Mouse (Mus musculus) natural killer cell, adult 2 months (primary cell): ENCODE measurements at regions not wholly inside any gene's neighbourhood (a gene's known extent, or its start where the extent isn't known, plus 50 kb on each side); places are given as distances from the start of the nearest gene placed in this dataset.

Experiments used
- DNase-seq, 2 experiments: peaks; one replicate each; pipeline ENCODE4 v3.0.0; 2022; ENCODE audit warnings: low spot score in 2 of 2

DNA sequence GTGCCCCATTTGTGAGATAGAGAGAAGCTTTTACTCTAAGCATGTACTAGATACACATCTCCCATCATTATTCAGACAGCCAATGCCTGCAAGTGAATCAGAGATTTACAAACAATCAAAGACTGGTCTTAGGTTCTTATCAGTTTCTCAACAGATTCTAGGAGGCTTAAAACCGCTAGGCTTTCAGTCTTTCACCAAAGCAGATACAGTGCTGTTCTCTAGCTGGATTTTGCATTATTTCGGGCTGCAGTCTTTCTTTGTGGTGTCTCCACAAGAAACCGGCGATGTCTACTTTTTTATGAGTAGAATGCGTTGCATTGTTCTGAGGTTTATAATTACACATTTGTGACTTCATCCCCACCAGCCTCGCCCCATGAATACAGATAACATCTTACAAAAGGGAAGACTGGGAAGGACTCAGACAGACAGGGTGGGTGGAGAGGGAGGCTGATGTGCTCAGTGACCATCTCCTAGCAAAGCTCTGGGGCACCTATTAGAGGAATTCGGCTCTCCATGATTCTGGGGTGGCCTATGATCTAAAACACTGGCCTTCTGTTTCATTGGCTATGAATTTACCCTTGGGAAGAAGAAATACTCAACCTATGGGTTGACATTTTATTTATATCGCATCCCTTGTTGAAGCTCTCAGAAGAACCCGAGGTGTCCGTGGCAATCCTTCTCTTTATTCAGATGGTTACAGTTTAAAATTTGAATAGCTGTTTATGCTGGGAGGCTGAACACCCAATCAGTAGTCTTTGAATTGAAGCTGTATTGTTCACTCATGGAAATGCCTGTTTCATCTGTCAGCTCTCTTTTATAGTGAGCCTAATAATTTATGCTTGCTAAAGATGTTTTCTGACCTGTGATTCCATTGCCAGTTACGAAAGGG is 343.8 kb downstream of the Tmem161b start:
- no peak for DNase-seq

DNA sequence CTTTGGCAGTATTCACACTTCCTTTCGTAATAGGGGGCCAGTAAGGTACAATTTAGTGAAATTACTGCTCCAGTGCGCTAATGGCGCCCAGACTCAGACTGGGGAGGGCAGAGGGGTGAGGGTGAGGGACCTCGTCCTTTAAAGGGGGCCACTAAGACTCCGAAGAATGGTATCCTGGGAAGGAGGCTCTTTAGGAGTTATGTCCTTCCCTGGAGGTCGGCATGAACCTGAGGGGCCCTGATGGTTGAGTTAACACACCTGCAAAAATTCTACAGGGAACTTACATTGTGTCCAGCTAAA is 344.4 kb downstream of the Tmem161b start:
- no peak for DNase-seq

DNA sequence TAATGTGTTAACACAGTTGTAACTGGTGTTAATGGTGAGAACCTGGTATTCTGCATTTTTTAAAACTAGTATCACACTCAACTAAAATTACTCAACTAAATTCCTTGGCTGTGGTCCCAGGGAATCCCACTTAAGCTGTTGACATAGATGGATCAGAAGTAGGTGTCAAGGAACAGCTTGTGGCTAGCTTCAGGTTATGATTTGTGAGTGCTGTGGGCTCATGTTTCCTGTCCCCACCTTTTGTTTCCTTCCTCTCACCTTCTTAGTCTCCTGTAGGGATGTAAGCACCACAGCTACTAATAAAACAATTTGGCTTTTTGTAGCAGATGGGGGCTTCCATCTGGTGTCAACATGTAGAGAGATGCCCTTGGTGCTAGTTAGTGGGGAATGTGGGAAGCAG is 347.3 kb downstream of the Tmem161b start:
- no peak for DNase-seq

DNA sequence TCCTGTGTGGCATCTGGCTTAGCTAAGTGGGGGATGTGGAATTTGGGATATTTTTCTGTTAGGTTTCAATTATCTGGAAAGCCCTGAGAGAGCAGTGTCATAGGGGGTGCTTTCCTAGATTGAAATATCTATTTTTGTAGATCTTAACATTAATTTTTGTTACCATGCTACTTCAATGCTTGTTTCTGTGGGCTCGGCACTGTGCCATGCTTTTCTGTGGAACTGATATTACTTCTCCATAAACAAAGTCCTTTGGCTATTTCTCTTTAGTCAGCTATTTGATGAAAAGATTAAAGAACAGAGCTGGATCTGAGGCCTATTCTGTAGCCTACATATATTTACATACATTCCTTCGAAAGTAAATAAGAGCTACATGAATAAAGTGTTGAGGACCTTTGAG is 348.1 kb downstream of the Tmem161b start:
- no peak for DNase-seq

DNA sequence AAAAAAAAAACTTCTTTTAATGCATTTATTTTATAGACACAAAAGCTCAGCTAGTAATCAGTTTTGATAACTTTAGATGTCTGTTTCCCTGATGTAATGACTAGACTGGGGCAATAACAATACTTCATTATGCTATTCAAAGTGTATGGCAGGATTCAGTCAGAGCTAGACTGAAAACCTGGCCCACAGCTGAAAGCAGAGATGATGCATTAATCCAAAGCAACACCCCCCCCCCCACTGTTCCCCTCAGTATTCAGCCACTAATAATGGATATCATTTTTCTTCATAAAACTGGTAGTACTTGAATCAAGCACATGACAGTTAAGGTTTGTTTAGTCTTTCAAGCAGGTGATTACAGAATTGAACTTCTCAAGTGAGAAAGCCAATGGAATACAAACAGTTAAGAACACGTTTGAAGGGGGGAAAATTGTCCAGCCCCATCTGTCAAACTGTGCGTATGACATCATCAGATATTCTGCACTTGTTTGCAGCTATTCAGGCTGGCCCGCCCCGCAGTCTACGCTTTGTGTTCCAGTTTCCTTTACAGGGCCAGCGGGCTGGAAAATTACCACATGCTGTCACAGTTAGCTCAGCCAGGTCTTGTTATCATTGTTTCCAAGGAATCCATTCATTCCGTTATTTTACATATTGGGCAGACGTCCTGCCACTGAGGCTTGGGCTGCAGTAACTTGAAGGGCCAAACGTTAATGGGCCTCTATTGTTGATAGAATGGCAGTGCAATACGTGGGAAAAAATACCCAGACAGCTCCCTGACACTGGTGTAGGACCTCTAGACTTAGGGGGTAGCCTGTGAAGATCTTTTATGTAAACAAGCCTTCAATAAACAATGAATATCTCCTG is 349.1 kb downstream of the Tmem161b start:
- no peak for DNase-seq

DNA sequence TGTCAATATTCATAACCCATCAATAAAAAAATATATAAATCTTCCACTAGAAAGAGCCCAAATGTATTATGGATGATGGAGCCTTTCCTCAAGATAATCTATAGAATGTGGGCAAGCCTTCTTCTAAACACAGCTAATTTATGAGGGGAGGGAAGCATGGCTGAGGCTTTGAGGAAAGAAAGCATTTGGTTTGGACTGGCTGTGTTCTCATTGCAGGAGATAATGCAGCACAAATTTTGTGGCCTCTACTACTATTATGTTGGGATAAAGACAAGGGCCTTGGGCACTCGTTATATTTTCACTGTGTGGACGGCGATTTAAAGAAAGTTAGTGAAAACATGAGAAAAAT is 349.7 kb downstream of the Tmem161b start:
- DNase-seq = no peak

DNA sequence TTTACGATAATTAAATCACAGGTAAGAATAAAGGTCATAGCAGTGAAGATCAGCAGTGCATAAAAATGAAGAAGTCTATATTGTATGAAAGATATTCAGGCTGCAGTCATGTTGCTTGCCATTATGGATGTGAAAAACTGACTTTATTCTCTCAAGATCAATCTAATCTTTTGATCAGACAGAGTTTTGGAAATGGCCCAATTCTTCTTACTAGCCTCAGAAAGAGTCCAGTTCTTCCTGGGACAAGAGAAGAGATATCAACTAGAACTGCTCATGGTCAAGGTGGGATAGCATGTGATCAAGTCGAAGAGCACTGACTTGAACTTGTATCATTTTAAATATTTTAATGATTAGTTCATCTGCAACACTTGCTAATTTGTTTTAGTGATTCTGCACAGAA is 350.1 kb downstream of the Tmem161b start:
- no peak for DNase-seq

DNA sequence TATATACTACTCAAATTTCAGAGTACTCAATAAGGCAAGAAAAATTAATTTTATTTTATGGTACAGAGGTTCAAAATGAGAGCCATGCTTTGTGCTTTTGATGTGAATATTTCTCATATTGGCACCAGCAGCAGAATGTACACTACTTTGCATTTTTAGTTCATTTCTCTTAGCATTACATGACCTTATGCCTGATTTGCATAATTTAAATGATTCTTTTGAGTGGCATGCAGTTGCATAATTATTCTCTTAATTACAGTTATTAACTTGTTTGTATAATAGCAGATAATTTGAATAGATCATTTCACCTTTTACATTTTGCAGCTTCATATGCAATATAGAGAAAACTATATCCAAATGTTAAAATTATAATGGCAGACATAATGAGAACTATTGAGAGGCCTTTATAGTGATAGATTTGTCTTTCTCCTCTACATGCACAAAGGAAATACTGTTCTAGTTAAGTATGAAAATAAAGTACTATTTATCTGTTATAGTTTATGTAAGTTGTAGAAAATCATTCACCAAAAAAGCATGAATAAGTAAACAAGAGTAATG is 374.6 kb downstream of the Tmem161b start:
- no peak for DNase-seq

DNA sequence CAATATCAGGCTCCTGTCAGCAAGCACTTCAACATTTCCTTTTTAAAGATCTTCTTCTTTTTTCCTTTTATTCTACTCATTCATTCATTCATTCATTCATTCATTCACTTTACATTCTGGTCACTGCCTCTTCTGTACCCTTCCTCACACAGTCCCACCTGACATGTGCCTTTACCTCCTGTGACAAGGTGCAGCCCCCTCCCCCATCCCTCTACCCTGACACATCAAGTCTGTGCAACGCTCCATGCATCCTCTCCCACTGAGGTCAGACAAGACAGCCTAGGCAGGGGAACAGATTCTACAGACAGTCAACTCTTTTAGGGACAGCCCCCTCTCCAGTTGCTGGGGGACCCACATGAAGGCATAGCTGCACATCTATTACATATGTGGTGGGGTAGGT is 380.5 kb downstream of the Tmem161b start:
- DNase-seq = no peak

DNA sequence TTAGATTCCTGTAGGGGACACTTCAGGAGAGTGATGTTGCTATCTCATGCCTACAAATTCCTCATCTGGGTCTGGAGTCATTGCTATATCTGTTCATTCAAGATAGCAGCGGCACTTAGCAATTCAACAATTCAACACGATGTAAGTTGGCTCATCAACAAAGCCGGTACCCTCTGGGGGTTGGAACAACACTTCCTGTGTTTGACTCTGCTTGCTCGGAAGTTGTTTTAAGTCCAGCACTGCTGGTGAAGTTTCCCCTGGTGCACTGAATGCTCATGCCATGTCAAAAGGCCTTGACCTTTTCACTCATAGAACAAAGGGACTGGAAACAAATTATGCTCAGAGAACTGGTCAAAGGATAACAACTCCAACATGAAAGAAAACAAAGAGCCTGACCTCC is 390.4 kb downstream of the Tmem161b start:
- no peak for DNase-seq

DNA sequence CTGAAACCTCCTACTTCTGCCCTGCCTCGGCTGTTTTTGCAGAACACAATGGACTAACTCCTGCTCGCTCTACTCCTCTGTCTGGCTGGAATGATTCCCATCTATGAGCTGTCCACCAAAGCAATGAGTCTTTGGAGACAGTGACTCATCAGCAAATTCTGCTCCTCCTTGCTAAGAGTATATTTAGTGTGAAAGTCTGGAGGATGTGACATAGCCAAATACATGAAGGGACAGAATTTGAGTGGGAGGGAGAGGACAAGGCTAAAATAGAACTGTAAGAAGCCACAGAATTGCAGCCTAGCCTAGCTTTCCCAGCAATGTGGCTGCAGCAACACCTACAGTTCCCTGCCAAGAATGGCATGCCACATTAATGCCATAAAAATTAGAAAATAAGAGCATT is 390.9 kb downstream of the Tmem161b start:
- no peak for DNase-seq

DNA sequence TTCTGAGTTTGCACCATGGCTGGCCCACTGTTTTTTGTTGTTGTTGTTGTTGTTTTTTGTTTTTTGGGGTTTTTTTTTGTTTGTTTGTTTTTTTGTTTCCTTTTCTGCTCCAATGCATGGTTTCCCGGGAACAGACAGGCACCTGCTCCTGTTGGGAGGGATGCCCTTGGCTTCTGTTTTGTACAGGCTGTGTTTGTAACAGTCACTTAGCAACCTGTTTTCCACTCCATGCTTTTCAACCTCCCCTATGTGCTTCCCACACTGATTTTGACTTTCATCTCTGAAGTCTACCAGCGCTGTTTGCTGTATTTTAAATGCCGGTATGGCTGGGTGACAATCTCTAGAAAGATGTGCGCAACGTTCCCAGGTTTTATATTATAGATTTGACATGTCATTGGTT is 402.6 kb downstream of the Tmem161b start:
- no peak for DNase-seq

DNA sequence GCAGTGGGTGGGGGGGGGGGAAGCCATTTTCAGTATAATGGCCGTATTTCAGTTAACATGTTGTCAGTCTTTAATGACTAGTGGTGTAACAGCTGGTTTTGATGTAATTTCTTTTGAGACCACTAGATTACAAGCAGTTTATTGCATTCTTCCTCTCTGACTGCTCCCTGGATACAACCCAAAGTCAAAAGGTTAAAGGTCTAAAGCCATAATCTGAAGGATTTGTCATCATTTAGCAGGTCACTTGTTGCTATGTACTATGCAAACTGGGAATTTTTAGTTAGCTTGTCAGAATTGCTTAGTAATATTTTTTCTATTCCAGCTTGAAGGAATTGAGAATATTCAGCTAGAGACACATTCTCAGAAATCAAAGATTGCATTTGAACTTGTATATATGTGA is 403.4 kb downstream of the Tmem161b start:
- no peak for DNase-seq

DNA sequence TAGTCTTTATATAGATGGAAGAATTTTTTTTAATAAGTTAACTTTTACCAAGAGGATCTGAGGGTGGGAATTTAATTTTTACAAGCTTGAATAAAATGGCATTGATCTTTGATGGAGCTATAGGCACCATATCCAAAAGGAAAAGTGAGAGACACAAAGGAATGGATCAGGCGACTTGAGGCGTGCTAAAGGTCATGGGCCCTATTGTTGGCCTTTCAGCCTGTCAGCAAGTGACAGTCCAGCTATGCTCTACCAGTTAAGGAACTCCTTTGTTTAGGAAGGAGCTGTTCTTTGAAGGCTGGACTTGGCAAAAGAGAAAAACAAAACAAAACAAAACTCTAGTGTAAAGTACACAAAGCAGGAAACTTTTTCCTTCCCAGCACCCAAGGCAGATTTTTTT is 403.8 kb downstream of the Tmem161b start:
- no peak for DNase-seq

DNA sequence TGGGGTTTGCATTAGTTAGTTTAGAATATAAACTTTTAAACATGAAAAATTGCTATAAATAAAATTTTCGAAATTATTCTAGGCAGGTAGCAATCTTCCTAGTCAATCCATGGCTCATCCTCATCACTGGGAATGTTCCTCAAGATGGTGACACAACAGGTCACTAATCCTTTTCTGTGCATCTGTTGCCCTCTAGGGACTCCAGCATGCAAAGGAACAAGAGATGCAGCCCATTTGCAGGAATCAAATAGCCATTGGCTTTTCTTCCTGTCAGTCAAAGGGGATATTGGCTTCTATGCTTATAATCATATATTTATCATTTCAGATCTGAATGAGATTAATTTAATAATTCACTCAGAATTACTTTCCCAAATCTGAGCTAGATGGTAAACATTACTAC is 404.3 kb downstream of the Tmem161b start:
- no peak for DNase-seq

DNA sequence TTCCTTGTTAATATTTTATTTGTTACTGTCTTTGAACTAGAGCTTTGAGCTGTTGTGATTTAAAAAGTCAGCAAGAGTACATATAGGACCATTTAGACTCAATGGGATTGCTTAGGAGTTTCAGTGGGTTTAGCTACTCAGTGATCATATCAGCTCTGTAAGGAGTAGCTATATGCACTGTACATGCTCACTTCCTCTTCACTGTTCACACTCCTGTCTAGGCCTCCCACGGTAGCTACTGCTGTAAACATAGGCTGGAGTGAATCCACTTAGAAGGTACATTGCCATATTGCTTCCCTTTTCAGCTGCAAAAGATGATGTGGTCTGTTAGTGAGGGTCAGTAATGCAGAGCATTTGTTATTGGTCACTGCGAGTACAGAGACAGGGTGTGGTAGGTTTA is 408.6 kb downstream of the Tmem161b start:
- no peak for DNase-seq

DNA sequence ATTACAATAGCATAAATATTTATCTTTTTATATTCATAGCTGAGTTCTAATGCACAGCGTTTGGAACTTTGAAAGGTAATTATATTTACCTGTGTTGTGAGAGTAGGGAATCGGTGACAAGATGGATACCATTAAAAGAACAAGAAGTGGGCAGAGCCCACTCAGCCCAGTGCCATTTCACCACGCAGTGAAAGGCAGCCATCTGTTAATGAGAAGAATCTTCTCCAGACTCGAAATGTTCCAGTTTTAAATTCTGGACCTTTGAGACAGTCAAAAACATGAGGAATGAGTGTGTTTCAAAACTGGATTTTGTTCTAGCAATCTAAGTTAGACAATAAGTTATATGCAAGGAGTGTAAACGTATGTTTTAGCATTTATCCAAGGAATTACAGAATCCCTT is 410.4 kb downstream of the Tmem161b start:
- no peak for DNase-seq

DNA sequence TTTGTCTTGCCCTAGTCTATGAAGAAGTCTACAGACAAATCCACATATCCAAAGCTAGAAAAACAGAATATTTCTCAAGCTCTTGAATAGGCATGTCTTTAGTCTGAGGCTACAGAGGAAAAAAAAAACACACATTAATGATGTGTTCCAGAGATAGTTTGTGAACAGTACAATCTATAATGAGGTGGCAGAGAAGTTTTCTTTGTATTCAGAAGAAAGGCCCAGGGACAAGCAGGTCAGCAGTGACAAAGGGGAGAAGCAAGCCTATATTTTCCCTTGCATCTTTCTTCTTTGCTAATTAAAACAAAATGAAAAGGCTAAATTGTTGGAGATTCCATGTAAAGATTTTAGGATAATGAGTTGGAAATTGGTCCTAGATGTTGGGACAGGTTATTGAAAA is 414.7 kb downstream of the Tmem161b start:
- no peak for DNase-seq

DNA sequence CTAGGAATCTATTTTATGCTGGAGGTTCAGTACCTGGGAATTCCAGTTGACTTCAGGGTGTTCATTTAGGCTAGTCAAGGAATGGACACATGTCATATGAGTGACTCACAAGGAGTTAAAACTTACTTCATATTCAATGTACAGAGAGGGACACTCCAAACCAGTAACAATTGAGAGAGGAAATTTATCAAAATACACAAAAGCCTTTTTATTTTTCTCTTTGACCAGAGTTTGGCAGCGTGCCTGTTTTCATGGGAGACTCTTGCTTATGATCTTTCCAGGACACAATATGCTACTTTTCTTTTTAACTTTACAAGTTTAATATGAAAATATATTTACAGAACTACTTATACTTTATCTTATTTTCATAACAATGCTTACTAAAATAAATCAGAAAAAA is 415.5 kb downstream of the Tmem161b start:
- no peak for DNase-seq

DNA sequence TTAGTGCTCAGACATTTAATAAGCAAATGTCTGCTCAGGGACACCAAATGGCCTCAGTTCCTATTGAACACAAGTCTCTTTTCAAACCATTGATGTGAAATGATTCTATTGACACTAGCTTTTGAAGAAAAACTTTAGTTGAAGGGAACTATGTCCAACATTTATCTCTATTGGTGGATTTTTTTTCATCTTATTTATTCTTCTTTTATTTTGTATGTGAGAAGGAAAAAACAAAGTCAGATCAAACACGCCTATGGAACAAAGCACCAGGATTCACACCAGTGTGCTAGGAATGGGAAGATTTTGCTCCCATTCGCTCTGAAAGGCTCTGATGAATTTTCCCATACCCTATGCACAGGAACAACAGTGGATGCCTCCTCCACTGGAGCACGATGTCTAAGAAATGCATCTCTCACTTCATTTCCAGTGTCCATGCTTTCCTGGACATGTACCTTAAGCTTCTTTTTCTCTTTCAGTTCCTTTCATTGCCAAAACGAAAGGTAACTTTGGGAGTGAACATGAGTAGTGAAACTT is 416.4 kb downstream of the Tmem161b start:
- DNase-seq = no peak

DNA sequence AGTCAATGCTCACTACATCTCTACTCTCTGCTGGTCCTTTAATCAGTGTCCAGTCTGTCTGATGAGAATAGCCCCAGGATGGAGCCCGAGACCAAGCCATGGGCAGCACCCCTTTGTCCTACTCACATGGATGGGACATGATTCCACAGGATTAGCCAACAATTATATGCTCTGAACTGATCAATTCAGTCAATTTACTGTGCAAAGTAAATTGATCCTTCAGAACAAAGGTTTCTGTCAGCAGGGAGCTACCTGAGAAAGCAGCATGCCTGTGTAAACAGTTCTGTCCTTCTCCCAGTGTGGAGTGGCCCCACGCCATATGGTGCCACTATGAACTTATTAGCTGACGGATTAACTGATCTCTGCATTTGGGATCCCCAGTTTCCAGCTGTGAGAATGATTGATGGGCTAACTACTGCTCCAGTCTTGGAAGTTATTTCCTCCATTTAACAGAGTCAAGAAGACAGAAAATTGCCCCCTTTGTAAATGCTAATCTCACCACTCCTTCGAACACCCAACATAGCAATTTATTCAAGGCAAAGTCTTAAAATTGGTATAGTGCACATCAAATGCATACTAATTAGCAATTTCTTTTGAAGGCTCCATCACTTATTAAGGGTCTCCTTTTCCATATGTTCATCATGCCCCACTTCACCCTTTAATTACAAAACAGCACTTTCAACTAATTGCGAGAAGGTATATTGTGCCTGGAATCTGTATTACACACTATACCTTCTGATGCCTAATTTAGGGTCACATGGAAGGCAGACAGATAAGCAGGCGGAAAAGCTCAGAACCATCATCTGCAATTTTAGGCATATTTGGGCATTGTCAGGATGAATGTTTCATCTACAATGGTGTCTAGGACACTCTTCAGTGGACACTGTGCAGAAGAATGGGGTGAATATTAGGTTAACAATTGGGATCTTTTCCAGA is 417.3 kb downstream of the Tmem161b start:
- no peak for DNase-seq

DNA sequence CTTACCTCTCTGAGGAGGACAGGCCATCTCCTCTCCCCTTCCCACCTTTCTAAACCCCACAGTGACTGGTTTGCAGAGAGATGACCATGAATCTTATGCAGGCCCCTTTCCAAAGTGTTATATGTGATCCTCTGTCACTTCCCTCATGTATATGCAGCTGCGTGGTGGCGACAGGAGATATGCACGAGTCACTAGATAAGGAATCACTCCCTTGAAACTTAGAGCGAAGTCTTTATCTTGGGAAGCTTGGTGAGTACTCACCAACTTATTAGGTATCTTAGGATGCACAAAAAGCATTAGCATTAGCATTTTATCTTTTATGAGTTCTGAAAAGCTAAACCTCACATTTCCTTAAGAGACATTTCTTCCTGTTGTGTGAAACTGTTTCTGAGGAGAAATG is 421.9 kb downstream of the Tmem161b start:
- DNase-seq = no peak
